Mouse (Mus musculus) brain, embryonic 14.5 days (tissue): ENCODE measurements around the gene Ctnnbip1.

Experiments
- CTCF ChIP-seq: fragments of 200-500 bp; IDR thresholded peaks from 2 replicates; pipeline ENCODE4 v1.5.1; 2012; ENCODE audit warnings: inconsistent platforms, mild to moderate bottlenecking, moderate library complexity, borderline replicate concordance; ENCODE audit not compliant: insufficient read depth, insufficient read length; ENCODE audit errors: extremely low read depth
- POLR2A ChIP-seq: fragments of 200-500 bp; IDR thresholded peaks from 2 replicates; pipeline ENCODE4 v1.6.1; 2012; ENCODE audit warnings: mild to moderate bottlenecking, inconsistent platforms, borderline replicate concordance; ENCODE audit not compliant: poor library complexity, insufficient read depth, insufficient read length, severe bottlenecking; ENCODE audit errors: extremely low read depth

- TF ChIP-seq POLR2A (no peak), CTCF (no peak)
These were observed 81.5 kb downstream of the Ctnnbip1 start for GRCm38 (mm10) chr4:149599549-149599948.
